Mouse (Mus musculus): Measurements from ENCODE around the gene Spock1. TPM values are rescaled to one million over a fixed set of nuclear protein-coding genes. Genes with fewer than 3 reads are reported as not detected.

The Spock1 gene
- polyA plus RNA-seq, 1 experiment from 2014 or later = 12.5 TPM

GRCm38 (mm10) chr13:57671322-57671721 is 236.8 kb downstream of the Spock1 start:
- WGBS = 68% methylated on average over 5 of the region's 5 CpGs
- Histone ChIP-seq H3K36me3 (ENCODE audit: control insufficient read depth, insufficient read depth, low read length) (no peaks in the 10 kb centered on the region), H3K27ac (replicated peaks; ENCODE audit: low read depth, low read length) (no peak overlapping the region), H3K9ac (ENCODE audit: low read depth, low read length) (no peak overlapping the region), H3K4me1 (ENCODE audit: control insufficient read depth, insufficient read depth, low read length) (peaks cover 7% of the 10 kb centered on the region; the same call in 1 of the 2 replicates), H3K9me3 (ENCODE audit: control insufficient read depth, low read length) (no peaks in the 10 kb centered on the region), H3K4me3 (ENCODE audit: low read depth, low read length) (no peak overlapping the region), H3K27me3 (replicated peaks; ENCODE audit: control insufficient read depth, insufficient read depth, low read length) (no peaks in the 10 kb centered on the region), H3K4me2 (ENCODE audit: low read depth, low read length) (no peak overlapping the region)
- DNase-seq (ENCODE audit: low spot score) = no peak
- no peak for ATAC-seq (ENCODE audit: low read depth)

GRCm38 (mm10) chr13:57667621-57668020 is 240.5 kb downstream of the Spock1 start:
- no peaks in the 10 kb centered on the region for H3K27me3 ChIP-seq (replicated peaks; ENCODE audit: control insufficient read depth, insufficient read depth, low read length)
- WGBS = 33% methylated on average over 3 of the region's 3 CpGs
- no peak overlapping the region for H3K4me3 ChIP-seq (ENCODE audit: low read depth, low read length)
- H3K9me3 ChIP-seq (ENCODE audit: control insufficient read depth, low read length) = no peaks in the 10 kb centered on the region
- ATAC-seq (ENCODE audit: low read depth) (no peak), DNase-seq (ENCODE audit: low spot score) (peak; percentile 59)
- H3K4me2 ChIP-seq (ENCODE audit: low read depth, low read length) = no peak overlapping the region
- H3K4me1 ChIP-seq (ENCODE audit: control insufficient read depth, insufficient read depth, low read length) = peaks cover 7% of the 10 kb centered on the region; the same call in 1 of the 2 replicates
- H3K27ac ChIP-seq (replicated peaks; ENCODE audit: low read depth, low read length) = no peak overlapping the region
- H3K9ac ChIP-seq (ENCODE audit: low read depth, low read length) = no peak overlapping the region
- no peaks in the 10 kb centered on the region for H3K36me3 ChIP-seq (ENCODE audit: control insufficient read depth, insufficient read depth, low read length)

DNA sequence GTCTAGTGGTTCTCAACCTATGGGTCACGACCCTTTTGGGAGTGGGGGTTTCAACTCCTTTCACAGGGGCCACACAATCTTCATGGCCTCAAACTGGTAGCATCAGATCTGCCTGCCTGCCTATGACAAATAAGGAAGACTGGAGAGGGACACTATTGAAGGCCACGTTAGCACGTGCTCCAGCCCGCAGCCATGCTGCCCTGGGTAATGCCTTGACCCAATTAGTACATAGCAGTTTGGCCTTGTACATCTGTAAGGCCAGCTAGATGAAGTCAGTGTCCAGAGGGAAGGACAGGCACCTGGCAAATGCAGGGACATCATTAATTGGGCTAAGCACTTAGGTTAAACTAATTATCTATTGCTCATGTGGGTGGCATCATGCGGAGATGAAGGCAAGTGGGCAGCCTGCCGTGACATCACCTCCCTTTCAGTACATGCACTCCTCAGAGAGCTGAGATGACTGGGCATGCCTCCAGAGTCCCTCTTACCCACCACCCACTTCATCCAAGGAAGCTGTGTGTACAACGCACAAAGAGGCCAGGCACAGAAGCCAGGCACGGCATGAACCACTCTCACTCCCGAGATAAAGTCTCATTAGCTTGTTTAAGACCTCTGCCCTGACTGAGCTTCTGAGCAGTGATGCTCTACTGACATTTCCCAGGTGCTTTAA is 241.8 kb downstream of the Spock1 start:
- Histone ChIP-seq H3K27me3 (replicated peaks; ENCODE audit: control insufficient read depth, insufficient read depth, low read length) (no peaks in the 10 kb centered on the region), H3K4me1 (ENCODE audit: control insufficient read depth, insufficient read depth, low read length) (peaks cover 7% of the 10 kb centered on the region; the same call in 1 of the 2 replicates), H3K9ac (ENCODE audit: low read depth, low read length) (no peak overlapping the region), H3K36me3 (ENCODE audit: control insufficient read depth, insufficient read depth, low read length) (no peaks in the 10 kb centered on the region), H3K4me3 (ENCODE audit: low read depth, low read length) (no peak overlapping the region), H3K9me3 (ENCODE audit: control insufficient read depth, low read length) (no peaks in the 10 kb centered on the region), H3K4me2 (ENCODE audit: low read depth, low read length) (no peak overlapping the region), H3K27ac (replicated peaks; ENCODE audit: low read depth, low read length) (no peak overlapping the region)
- DNase-seq (ENCODE audit: low spot score) (peak; percentile 12), ATAC-seq (ENCODE audit: low read depth) (peak; percentile 33; the same call in 1 of the 2 replicates)
- 53% methylated on average over 9 of the region's 9 CpGs for WGBS

DNA sequence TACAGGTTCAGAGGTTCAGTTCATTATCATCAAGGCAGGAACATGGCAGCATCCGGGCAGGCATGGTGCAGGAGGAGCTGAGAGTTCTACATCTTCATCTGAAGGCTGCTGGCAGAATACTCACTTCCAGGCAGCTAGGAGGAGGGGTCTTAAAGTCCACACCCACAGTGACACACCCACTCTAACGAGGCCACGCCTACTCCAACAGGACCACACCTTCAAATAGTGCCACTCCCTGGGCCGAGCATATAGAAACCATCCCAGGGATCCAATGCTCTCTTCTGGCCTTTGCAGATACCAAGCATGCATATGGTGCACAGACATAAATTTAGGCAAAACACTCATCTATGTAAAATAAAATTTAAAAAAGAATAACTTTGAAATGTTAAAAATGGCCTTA is 245.6 kb downstream of the Spock1 start:
- no peak overlapping the region for H3K27ac ChIP-seq (replicated peaks; ENCODE audit: low read depth, low read length)
- no peaks in the 10 kb centered on the region for H3K9me3 ChIP-seq (ENCODE audit: control insufficient read depth, low read length)
- H3K36me3 ChIP-seq (ENCODE audit: control insufficient read depth, insufficient read depth, low read length) = no peaks in the 10 kb centered on the region
- DNase-seq (ENCODE audit: low spot score) (no peak), ATAC-seq (ENCODE audit: low read depth) (no peak)
- H3K27me3 ChIP-seq (replicated peaks; ENCODE audit: control insufficient read depth, insufficient read depth, low read length) = no peaks in the 10 kb centered on the region
- H3K4me2 ChIP-seq (ENCODE audit: low read depth, low read length) = no peak overlapping the region
- no peak overlapping the region for H3K4me3 ChIP-seq (ENCODE audit: low read depth, low read length)
- peaks cover 3% of the 10 kb centered on the region; the same call in 1 of the 2 replicates for H3K4me1 ChIP-seq (ENCODE audit: control insufficient read depth, insufficient read depth, low read length)
- H3K9ac ChIP-seq (ENCODE audit: low read depth, low read length) = no peak overlapping the region
- WGBS = 75% methylated on average over 4 of the region's 4 CpGs

GRCm38 (mm10) chr13:57660523-57660922 is 247.6 kb downstream of the Spock1 start:
- Histone ChIP-seq H3K4me3 (ENCODE audit: low read depth, low read length) (no peak overlapping the region), H3K27ac (replicated peaks; ENCODE audit: low read depth, low read length) (no peak overlapping the region), H3K27me3 (replicated peaks; ENCODE audit: control insufficient read depth, insufficient read depth, low read length) (no peaks in the 10 kb centered on the region), H3K9ac (ENCODE audit: low read depth, low read length) (no peak overlapping the region), H3K4me2 (ENCODE audit: low read depth, low read length) (no peak overlapping the region), H3K36me3 (ENCODE audit: control insufficient read depth, insufficient read depth, low read length) (no peaks in the 10 kb centered on the region), H3K4me1 (ENCODE audit: control insufficient read depth, insufficient read depth, low read length) (0 out of 2 replicates have a peak, but pooled peaks cover 9% of the 10 kb centered on the region), H3K9me3 (ENCODE audit: control insufficient read depth, low read length) (no peaks in the 10 kb centered on the region)
- no peak for DNase-seq (ENCODE audit: low spot score)
- ATAC-seq (ENCODE audit: low read depth) = no peak
- WGBS = 74% methylated on average over 2 of the region's 2 CpGs

DNA sequence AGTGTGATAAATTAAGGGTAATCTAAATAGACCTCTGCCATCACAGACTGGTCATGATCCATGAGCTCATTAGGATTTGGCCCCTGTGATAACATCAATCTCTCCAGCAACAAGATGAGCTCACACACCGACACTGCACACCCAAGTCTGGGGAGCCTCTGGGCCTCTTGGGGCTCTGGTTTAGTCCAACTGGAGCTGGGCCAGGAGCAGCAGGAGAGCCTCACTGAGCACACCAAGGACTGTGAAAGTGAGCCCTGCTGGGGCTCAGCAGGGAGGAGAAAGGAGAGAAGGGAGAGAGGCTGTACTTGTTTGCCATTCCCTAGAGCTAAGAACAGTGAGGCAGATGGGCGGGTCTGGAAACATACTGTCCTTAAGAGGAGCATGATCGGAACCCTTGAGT is 248.3 kb downstream of the Spock1 start:
- H3K4me2 ChIP-seq (ENCODE audit: low read depth, low read length) = no peak overlapping the region
- H3K36me3 ChIP-seq (ENCODE audit: control insufficient read depth, insufficient read depth, low read length) = no peaks in the 10 kb centered on the region
- ATAC-seq (ENCODE audit: low read depth) (peak; percentile 47; the same call in 1 of the 2 replicates), DNase-seq (ENCODE audit: low spot score) (peak; percentile 28)
- H3K4me3 ChIP-seq (ENCODE audit: low read depth, low read length) = no peak overlapping the region
- no peaks in the 10 kb centered on the region for H3K9me3 ChIP-seq (ENCODE audit: control insufficient read depth, low read length)
- no peak overlapping the region for H3K27ac ChIP-seq (replicated peaks; ENCODE audit: low read depth, low read length)
- 0 out of 2 replicates have a peak, but pooled peaks cover 9% of the 10 kb centered on the region for H3K4me1 ChIP-seq (ENCODE audit: control insufficient read depth, insufficient read depth, low read length)
- H3K9ac ChIP-seq (ENCODE audit: low read depth, low read length) = no peak overlapping the region
- 73% methylated on average over 3 of the region's 3 CpGs for WGBS
- no peaks in the 10 kb centered on the region for H3K27me3 ChIP-seq (replicated peaks; ENCODE audit: control insufficient read depth, insufficient read depth, low read length)

- no peak overlapping the region for H3K4me3 ChIP-seq (ENCODE audit: low read depth, low read length)
- WGBS = 64% methylated on average over 8 of the region's 8 CpGs
- ATAC-seq (ENCODE audit: low read depth) (no peak), DNase-seq (ENCODE audit: low spot score) (no peak)
- 0 out of 2 replicates have a peak, but pooled peaks cover 9% of the 10 kb centered on the region for H3K4me1 ChIP-seq (ENCODE audit: control insufficient read depth, insufficient read depth, low read length)
- no peak overlapping the region for H3K4me2 ChIP-seq (ENCODE audit: low read depth, low read length)
- H3K9me3 ChIP-seq (ENCODE audit: control insufficient read depth, low read length) = no peaks in the 10 kb centered on the region
- no peak overlapping the region for H3K27ac ChIP-seq (replicated peaks; ENCODE audit: low read depth, low read length)
- H3K27me3 ChIP-seq (replicated peaks; ENCODE audit: control insufficient read depth, insufficient read depth, low read length) = no peaks in the 10 kb centered on the region
- H3K9ac ChIP-seq (ENCODE audit: low read depth, low read length) = no peak overlapping the region
- H3K36me3 ChIP-seq (ENCODE audit: control insufficient read depth, insufficient read depth, low read length) = no peaks in the 10 kb centered on the region
Measured at GRCm38 (mm10) chr13:57656606-57657005, 251.5 kb downstream of the Spock1 start.

DNA sequence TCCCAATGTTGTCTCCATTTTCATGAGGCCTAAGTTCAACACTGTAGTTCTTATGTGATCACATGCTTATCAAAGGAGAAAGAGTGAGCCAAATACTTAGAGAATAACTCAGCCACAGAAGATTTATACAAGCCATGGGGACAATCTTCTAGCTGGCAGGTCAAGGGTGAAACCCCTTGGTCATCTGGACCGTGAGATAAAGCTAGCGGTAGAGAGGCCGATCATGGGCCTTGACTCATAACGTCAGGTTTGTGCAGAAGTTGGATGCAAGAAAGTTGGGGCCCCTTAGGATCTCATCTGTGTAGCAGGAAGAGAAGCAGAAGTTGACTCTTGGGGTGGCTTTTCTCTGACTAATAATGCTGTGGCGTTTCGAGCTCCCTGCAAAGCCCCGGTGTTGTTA is 253.8 kb downstream of the Spock1 start:
- no peak overlapping the region for H3K4me3 ChIP-seq (ENCODE audit: low read depth, low read length)
- 84% methylated on average over 7 of the region's 7 CpGs for WGBS
- peak; percentile 9; the same call in 1 of the 2 replicates for ATAC-seq (ENCODE audit: low read depth)
- no peak overlapping the region for H3K9ac ChIP-seq (ENCODE audit: low read depth, low read length)
- 0 out of 2 replicates have a peak, but pooled peaks cover 9% of the 10 kb centered on the region for H3K4me1 ChIP-seq (ENCODE audit: control insufficient read depth, insufficient read depth, low read length)
- no peaks in the 10 kb centered on the region for H3K36me3 ChIP-seq (ENCODE audit: control insufficient read depth, insufficient read depth, low read length)
- H3K27ac ChIP-seq (replicated peaks; ENCODE audit: low read depth, low read length) = no peak overlapping the region
- no peak for DNase-seq (ENCODE audit: low spot score)
- H3K4me2 ChIP-seq (ENCODE audit: low read depth, low read length) = no peak overlapping the region
- no peaks in the 10 kb centered on the region for H3K27me3 ChIP-seq (replicated peaks; ENCODE audit: control insufficient read depth, insufficient read depth, low read length)
- no peaks in the 10 kb centered on the region for H3K9me3 ChIP-seq (ENCODE audit: control insufficient read depth, low read length)

- no peak overlapping the region for H3K9ac ChIP-seq (ENCODE audit: low read depth, low read length)
- 84% methylated on average over 4 of the region's 4 CpGs for WGBS
- H3K36me3 ChIP-seq (ENCODE audit: control insufficient read depth, insufficient read depth, low read length) = no peaks in the 10 kb centered on the region
- no peaks in the 10 kb centered on the region for H3K4me1 ChIP-seq (ENCODE audit: control insufficient read depth, insufficient read depth, low read length)
- no peak overlapping the region for H3K4me3 ChIP-seq (ENCODE audit: low read depth, low read length)
- no peak for DNase-seq (ENCODE audit: low spot score)
- H3K27ac ChIP-seq (replicated peaks; ENCODE audit: low read depth, low read length) = no peak overlapping the region
- no peak overlapping the region for H3K4me2 ChIP-seq (ENCODE audit: low read depth, low read length)
- ATAC-seq (ENCODE audit: low read depth) = no peak
- no peaks in the 10 kb centered on the region for H3K27me3 ChIP-seq (replicated peaks; ENCODE audit: control insufficient read depth, insufficient read depth, low read length)
- H3K9me3 ChIP-seq (ENCODE audit: control insufficient read depth, low read length) = no peaks in the 10 kb centered on the region
Measured at GRCm38 (mm10) chr13:57651236-57651635, 256.9 kb downstream of the Spock1 start.
